Mouse (Mus musculus): ENCODE measurements at regions not wholly inside any gene's neighbourhood (a gene's known extent, or its start where the extent isn't known, plus 50 kb on each side); places are given as distances from the start of the nearest gene placed in this dataset.

DNA sequence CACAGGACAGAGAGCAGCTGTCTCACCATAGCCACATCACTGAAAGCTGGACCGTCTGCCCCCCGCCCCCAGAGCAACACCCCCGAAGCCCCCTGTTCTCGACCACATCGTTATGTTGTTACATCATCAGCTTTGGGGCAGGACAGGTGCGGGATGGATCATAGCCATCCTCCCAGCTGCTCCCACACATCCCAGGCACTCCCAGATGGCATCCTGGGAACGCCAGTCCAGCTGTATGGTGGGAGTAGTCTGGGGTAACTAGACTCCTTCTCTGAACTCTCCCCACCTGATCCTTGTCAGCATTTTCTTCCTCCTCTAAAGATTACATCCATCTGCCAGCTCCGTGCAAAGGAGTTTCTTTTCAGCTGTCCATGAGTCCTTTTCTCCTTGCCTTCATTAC, 59.0 kb upstream of the Btrc start:
- DNase-seq (ENCODE audit: low spot score), result no peak
- no peak overlapping the region for H3K9ac ChIP-seq (ENCODE audit: low read length)
- no peak overlapping the region for H3K4me3 ChIP-seq (ENCODE audit: low read depth, low read length)
- H3K4me2 ChIP-seq (ENCODE audit: low read depth), result no peak overlapping the region
- WGBS, result 12% methylated on average over 8 of the region's 8 CpGs
- H3K27me3 ChIP-seq (ENCODE audit: control insufficient read depth, insufficient read depth, low read length), result peaks cover 38% of the 10 kb centered on the region
- H3K9me3 ChIP-seq (ENCODE audit: control insufficient read depth, low read length), result no peaks in the 10 kb centered on the region
- H3K4me1 ChIP-seq (ENCODE audit: control insufficient read depth, insufficient read depth, low read length), result peaks cover 7% of the 10 kb centered on the region
- no peak for ATAC-seq (ENCODE audit: insufficient read depth, low FRiP score, low TSS enrichment)
- no peaks in the 10 kb centered on the region for H3K36me3 ChIP-seq (ENCODE audit: control insufficient read depth, insufficient read depth, low read length)
- no peak overlapping the region for H3K27ac ChIP-seq (ENCODE audit: low read depth, low read length)

DNA sequence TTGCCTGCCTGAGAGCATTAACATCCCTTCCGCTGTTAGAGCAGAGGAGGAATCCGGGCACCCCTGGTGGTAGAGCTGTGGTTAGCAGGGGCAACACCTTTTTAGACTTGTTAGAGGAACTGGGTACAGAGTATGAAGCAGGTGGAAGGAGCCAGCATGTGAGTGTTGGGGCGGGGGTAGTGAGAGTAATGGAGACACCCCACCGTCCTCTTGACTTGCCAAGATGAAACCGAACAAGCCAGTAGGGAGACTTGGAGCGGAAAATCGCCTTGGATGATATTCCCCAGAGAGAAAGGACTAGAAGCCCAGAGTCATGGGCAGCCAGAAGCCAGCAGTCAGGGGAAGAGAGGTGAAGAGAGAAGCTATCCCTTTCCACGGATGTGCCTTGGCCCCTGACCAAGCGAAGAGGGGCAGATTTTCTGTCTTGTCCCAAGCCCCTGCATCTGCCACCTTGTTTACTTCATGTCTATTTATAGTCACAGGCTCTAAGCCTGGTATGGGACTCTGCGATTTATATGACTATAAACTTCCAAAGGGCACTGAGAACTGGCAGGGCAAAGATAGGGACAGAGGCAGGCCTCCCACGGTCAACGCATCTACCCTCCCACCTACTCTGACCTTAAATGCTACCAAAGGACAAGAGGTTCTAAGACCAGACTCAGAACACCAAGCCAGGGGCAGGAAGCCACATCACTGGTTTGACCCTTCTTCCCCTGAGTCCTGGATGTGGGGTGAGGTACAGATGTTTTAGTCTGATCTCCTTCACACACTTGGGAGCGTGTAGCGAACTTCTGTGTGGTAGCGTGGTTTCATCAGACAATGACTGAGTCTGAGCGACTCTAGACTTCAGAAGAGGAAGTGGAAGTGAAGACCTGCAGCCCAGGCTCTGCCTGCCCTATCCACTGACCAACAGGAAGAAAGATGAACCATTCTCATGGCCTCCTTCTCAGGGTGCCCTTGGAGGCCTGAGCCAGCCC, 55.9 kb upstream of the Btrc start:
- WGBS, result 57% methylated on average over 16 of the region's 16 CpGs
- peaks cover 20% of the 10 kb centered on the region for H3K4me1 ChIP-seq (ENCODE audit: control insufficient read depth, insufficient read depth, low read length)
- no peaks in the 10 kb centered on the region for H3K36me3 ChIP-seq (ENCODE audit: control insufficient read depth, insufficient read depth, low read length)
- H3K27ac ChIP-seq (ENCODE audit: low read depth, low read length), result no peak overlapping the region
- H3K27me3 ChIP-seq (ENCODE audit: control insufficient read depth, insufficient read depth, low read length), result peaks cover 36% of the 10 kb centered on the region
- ATAC-seq (ENCODE audit: insufficient read depth, low FRiP score, low TSS enrichment) (no peak), DNase-seq (ENCODE audit: low spot score) (no peak)
- no peaks in the 10 kb centered on the region for H3K9me3 ChIP-seq (ENCODE audit: control insufficient read depth, low read length)
- H3K4me2 ChIP-seq (ENCODE audit: low read depth), result no peak overlapping the region
- no peak overlapping the region for H3K4me3 ChIP-seq (ENCODE audit: low read depth, low read length)
- H3K9ac ChIP-seq (ENCODE audit: low read length), result no peak overlapping the region

DNA sequence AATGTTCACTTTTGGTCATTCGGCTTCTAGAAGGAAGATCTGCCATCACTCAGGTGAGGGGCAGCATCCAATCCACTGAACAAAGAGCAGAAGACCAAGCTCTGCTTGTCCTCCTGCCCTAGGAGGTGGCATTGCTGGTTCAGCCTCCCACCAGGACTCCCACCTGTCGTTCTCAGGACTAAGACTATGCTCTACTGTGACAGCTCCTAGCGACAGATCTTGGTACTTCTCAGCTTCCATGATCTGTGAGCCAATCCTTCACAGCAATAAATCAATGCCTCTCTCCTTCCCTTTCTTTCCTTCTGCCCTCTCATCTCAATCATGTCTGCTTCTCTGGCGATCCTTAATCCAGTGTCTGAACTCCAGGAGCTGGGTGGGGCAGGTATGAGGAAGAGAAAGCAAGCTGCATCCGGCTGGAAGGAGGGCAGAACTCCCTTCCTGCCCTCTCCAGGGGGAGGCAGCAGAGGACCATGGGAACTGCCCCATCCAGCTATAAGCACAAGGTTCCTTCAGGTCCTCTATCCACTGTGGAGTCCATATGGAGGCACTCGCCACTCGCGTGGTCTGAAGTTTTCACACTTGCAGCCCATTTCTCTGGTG, 54.8 kb upstream of the Btrc start:
- peaks cover 24% of the 10 kb centered on the region for H3K4me1 ChIP-seq (ENCODE audit: control insufficient read depth, insufficient read depth, low read length)
- 58% methylated on average over 8 of the region's 8 CpGs for WGBS

DNA sequence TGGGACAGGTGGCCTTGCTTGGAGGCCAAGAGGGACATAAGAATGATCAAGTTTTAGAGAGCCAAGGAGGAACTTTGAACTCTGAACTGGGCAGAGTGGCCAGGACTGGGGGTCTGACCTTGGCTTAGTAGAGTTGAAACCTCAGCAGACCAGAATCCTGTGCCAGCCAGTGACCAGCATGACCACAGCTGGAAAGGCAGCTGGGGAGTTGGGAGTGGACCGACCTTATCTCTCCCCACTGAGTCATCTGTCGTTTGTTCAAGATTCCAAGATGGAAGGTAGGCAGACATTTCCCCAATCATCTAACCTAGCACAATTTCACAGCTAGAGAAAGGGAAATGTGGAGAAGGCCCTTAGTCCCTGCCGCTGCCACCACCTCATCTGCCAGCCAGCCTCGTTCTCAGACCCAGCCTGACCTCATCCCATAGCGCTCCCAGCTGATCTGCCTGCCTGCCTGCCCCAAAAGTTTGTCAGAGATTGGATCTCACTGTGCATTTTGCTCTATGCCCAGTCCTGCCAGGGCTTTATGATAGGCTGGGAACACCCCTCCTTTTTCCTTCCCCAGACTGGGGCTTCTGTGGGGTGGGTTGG, 53.1 kb upstream of the Btrc start:
- H3K36me3 ChIP-seq (ENCODE audit: control insufficient read depth, insufficient read depth, low read length), result no peaks in the 10 kb centered on the region
- H3K9me3 ChIP-seq (ENCODE audit: control insufficient read depth, low read length), result no peaks in the 10 kb centered on the region
- no peak overlapping the region; the same call in 1 of the 2 replicates for H3K9ac ChIP-seq (ENCODE audit: low read length)
- DNase-seq (ENCODE audit: low spot score), result no peak
- peaks cover 13% of the 10 kb centered on the region for H3K27me3 ChIP-seq (ENCODE audit: control insufficient read depth, insufficient read depth, low read length)
- no peak; the same call in 1 of the 2 replicates for ATAC-seq (ENCODE audit: insufficient read depth, low FRiP score, low TSS enrichment)
- H3K4me2 ChIP-seq (ENCODE audit: low read depth), result peak overlapping the region; percentile 36
- H3K27ac ChIP-seq (ENCODE audit: low read depth, low read length), result peak overlapping the region; percentile 80
- H3K4me1 ChIP-seq (ENCODE audit: control insufficient read depth, insufficient read depth, low read length), result peaks cover 24% of the 10 kb centered on the region
- 42% methylated on average over 5 of the region's 5 CpGs for WGBS
- H3K4me3 ChIP-seq (ENCODE audit: low read depth, low read length), result peak overlapping the region; percentile 19; the same call in 1 of the 2 replicates

More for the DNA sequence above, 54.8 kb upstream of the Btrc start:
- Histone ChIP-seq H3K27me3 (ENCODE audit: control insufficient read depth, insufficient read depth, low read length) (peaks cover 26% of the 10 kb centered on the region), H3K9me3 (ENCODE audit: control insufficient read depth, low read length) (no peaks in the 10 kb centered on the region), H3K9ac (ENCODE audit: low read length) (no peak overlapping the region), H3K36me3 (ENCODE audit: control insufficient read depth, insufficient read depth, low read length) (no peaks in the 10 kb centered on the region), H3K4me3 (ENCODE audit: low read depth, low read length) (no peak overlapping the region), H3K27ac (ENCODE audit: low read depth, low read length) (no peak overlapping the region), H3K4me2 (ENCODE audit: low read depth) (no peak overlapping the region)
- ATAC-seq (ENCODE audit: insufficient read depth, low FRiP score, low TSS enrichment), result no peak
- no peak for DNase-seq (ENCODE audit: low spot score)

DNA sequence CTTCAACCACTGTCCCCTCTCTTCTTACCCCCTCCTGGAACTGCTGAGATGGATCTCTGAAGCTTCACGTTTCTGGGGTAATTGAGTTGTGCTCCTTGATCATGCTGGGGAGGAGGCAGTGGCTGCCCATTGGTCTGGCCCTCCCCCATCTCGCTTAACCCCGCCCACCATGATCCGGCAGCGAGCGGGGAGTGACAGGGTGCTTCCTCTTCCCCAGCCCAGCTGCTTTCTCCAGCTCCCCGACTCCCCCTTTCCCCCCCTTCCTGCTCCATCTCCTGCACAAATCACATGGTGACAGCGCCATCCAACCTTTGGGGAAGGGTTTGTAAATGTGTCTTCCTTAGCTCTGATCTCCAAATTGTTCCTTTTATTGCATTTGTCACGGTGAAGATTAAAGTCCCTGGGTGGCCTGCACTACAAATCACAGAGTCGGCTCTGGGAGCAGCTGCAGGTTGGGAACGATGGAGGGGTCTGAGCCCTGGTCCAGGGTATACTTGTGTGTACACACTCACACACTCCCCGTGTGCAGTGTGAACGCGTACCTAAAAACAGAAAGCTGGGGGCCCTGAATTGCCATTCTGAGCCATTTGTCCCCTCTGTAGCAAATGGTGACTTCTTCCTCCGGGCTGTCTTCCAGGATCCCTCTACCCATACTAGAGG, 52.5 kb upstream of the Btrc start:
- H3K27me3 ChIP-seq (ENCODE audit: control insufficient read depth, insufficient read depth, low read length), result peaks cover 13% of the 10 kb centered on the region
- peak overlapping the region; percentile 39 for H3K9ac ChIP-seq (ENCODE audit: low read length)
- peak overlapping the region; percentile 80 for H3K27ac ChIP-seq (ENCODE audit: low read depth, low read length)
- H3K9me3 ChIP-seq (ENCODE audit: control insufficient read depth, low read length), result no peaks in the 10 kb centered on the region
- WGBS, result 9% methylated on average over 15 of the region's 15 CpGs
- peak overlapping the region; percentile 36 for H3K4me2 ChIP-seq (ENCODE audit: low read depth)
- peaks cover 24% of the 10 kb centered on the region for H3K4me1 ChIP-seq (ENCODE audit: control insufficient read depth, insufficient read depth, low read length)
- H3K36me3 ChIP-seq (ENCODE audit: control insufficient read depth, insufficient read depth, low read length), result no peaks in the 10 kb centered on the region
- peak overlapping the region; percentile 19; the same call in 1 of the 2 replicates for H3K4me3 ChIP-seq (ENCODE audit: low read depth, low read length)
- ATAC-seq (ENCODE audit: insufficient read depth, low FRiP score, low TSS enrichment), result peak; percentile 70
- peak; percentile 83 for DNase-seq (ENCODE audit: low spot score)

DNA sequence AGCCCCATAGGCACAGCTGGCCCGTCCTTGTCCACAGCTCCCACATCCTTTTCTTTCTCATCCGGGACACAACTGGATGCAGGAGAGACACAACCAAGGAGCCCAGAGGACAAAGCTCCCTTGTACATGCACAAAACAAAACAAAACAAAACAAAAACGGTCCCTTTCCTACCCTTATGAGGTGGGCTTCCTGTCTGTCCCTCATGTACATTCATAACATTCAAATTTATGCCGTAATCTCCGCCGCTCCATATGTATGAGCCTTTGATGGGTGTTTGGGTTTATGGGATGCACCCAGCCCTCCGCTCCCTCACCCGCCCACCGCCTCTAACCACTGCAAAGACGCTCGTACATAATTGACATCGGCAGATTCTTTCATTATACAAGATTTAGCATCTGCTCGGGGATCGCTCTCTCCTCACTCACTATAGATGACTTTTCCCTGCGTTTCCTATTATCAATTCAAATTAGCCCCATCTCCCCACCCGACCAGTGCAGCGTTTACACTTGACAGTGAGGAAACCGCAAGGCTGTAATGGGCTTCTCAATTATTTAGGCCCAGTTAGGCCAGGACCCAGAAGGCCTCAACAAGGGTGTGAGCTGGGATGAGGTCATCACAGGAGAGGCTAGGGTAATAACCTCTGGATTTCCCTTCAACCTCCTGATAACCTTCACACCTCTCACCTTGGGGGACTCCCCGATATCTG, 51.5 kb upstream of the Btrc start:
- 45% methylated on average over 19 of the region's 19 CpGs for WGBS
- peak; percentile 43; the same call in 1 of the 2 replicates for ATAC-seq (ENCODE audit: insufficient read depth, low FRiP score, low TSS enrichment)
- peak overlapping the region; percentile 80 for H3K27ac ChIP-seq (ENCODE audit: low read depth, low read length)

DNA sequence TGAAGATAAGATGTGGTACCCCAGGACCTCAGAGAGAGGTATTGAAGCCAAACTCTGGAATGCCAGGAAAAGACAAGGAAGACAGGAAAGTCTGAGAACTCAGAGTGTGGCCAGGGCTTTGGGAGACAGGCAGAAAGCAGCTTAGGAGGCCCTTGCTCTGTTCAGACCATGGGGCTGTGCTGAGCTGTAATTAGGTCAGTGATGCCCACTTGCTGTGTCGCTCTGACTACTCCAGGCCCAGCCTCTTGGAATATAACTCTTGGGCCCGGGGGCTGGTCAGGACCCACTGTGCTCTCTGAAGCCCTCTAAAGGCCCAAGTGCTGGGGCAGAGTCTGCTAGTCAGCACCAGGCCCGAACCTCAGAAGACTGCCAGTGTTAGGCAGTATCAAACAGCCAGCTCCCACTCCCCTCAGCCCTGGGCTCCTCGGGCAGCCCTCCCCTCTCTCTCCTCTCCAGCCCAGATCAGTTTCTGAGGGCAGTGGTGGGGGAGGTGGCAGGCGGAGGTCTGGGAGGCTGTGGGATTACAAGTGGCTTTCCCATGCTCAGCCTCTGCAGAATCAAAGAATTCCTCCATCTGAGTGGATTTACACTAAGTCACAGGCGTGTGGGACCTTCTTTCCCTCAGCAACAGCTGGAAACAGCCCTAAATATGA, 50.7 kb upstream of the Btrc start:
- Histone ChIP-seq H3K36me3 (ENCODE audit: control insufficient read depth, insufficient read depth, low read length) (no peaks in the 10 kb centered on the region), H3K4me2 (ENCODE audit: low read depth) (no peak overlapping the region), H3K9ac (ENCODE audit: low read length) (peak overlapping the region; percentile 32), H3K4me1 (ENCODE audit: control insufficient read depth, insufficient read depth, low read length) (peaks cover 24% of the 10 kb centered on the region), H3K4me3 (ENCODE audit: low read depth, low read length) (no peak overlapping the region), H3K9me3 (ENCODE audit: control insufficient read depth, low read length) (no peaks in the 10 kb centered on the region), H3K27ac (ENCODE audit: low read depth, low read length) (peak overlapping the region; percentile 72), H3K27me3 (ENCODE audit: control insufficient read depth, insufficient read depth, low read length) (peaks cover 8% of the 10 kb centered on the region)
- DNase-seq (ENCODE audit: low spot score) (no peak), ATAC-seq (ENCODE audit: insufficient read depth, low FRiP score, low TSS enrichment) (no peak)
- WGBS, result 19% methylated on average over 6 of the region's 6 CpGs

More for the DNA sequence above, 51.5 kb upstream of the Btrc start:
- H3K27me3 ChIP-seq (ENCODE audit: control insufficient read depth, insufficient read depth, low read length), result peaks cover 11% of the 10 kb centered on the region
- no peak overlapping the region for H3K9ac ChIP-seq (ENCODE audit: low read length)
- no peak overlapping the region for H3K4me3 ChIP-seq (ENCODE audit: low read depth, low read length)
- H3K4me1 ChIP-seq (ENCODE audit: control insufficient read depth, insufficient read depth, low read length), result peaks cover 24% of the 10 kb centered on the region
- no peaks in the 10 kb centered on the region for H3K9me3 ChIP-seq (ENCODE audit: control insufficient read depth, low read length)
- no peaks in the 10 kb centered on the region for H3K36me3 ChIP-seq (ENCODE audit: control insufficient read depth, insufficient read depth, low read length)
- no peak overlapping the region for H3K4me2 ChIP-seq (ENCODE audit: low read depth)
- peak; percentile 40 for DNase-seq (ENCODE audit: low spot score)
